Comparison of ENCODE assay signal across 15 mouse cellular contexts in the genomic region with DNA sequence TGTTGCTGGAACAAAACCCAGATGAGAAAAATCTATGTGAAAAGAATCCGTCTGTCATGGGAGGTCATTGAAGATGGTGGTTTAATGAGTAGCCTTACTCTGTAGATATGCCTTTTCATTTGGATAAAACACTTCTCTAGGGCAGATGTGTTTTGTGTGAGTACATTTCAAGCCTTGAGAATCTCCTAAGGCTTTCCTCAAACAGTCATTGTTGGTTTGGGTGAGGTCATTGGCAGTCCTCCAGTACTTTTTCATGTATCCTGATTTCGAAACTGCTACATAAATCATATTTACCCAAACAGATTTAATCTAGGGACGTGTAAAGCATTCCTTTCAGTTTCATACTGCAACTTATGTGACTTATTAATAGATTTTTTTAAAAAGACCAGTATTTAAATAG. TPM values are rescaled to one million over a fixed set of nuclear protein-coding genes. Genes with fewer than 3 reads are reported as not detected.
DNase-seq lines count a peak whose midpoint lies in the region; ATAC-seq and TF ChIP-seq lines count a peak whose summit lies in the region.
"Had no signal": no experiment of that assay in that cellular context is flagged by ENCODE, and none has a peak within 500 bp of the region (broad histone marks: within the 10 kb centered on the region; RNA-seq: fewer than 3 reads in every experiment).

No protein-coding gene starts in this region.

- H3K4me1 ChIP-seq in intestine, embryonic 16.5 days (ENCODE audit: control insufficient read depth, insufficient read depth, low read length): no peaks in the 10 kb centered on the region

- no peak; the same call in 1 of the 2 replicates for ATAC-seq in intestine, embryonic 16.5 days
- ATAC-seq: CD4-positive, CD25-positive, alpha-beta regulatory T cell, adult 4 months had no signal

- intact Hi-C loops in left cerebral cortex, adult 2 months (cut with DNase I): no loop called here

- no peaks in the 10 kb centered on the region for H3K27me3 ChIP-seq in intestine, embryonic 16.5 days (replicated peaks; ENCODE audit: control insufficient read depth, insufficient read depth, low read length)

- H3K9me3 ChIP-seq in intestine, embryonic 16.5 days (ENCODE audit: control insufficient read depth, low read length): no peaks in the 10 kb centered on the region

- peak; percentile 44 for DNase-seq in heart, adult 11 months
- no peak for DNase-seq in heart, adult 9 months (ENCODE audit: low spot score in 2 of 2)
- peak; percentile 13 to 32 for DNase-seq in urinary bladder, postnatal 36 days (ENCODE audit: low spot score in 2 of 2)
- DNase-seq in urinary bladder, postnatal 10 days (ENCODE audit: low spot score): no peak
- DNase-seq in lung, postnatal 14 days: peak; percentile 51
- no peak for DNase-seq in left cerebral cortex, adult 18-20 months (ENCODE audit: low spot score in 2 of 2)
- no peak for DNase-seq in left cerebral cortex, adult 2 months (ENCODE audit: extremely low spot score in 1 of 2, low spot score in 2 of 2)
- DNase-seq: cerebellum, adult 18-20 months; heart, adult 18-20 months; heart, postnatal 36 days; left cerebral cortex, postnatal 4 days; midbrain, embryonic 14.5 days had no signal

- TF ChIP-seq CTCF in left cerebral cortex, adult 2 months (IDR thresholded peaks at IDR 0.05): no peak

- 53% methylated on average over 3 of the region's 3 CpGs for WGBS in intestine, embryonic 16.5 days

- H3K4me3 ChIP-seq in left cerebral cortex, adult 2 months: no peak overlapping the region
- no peak overlapping the region for H3K4me3 ChIP-seq in intestine, embryonic 16.5 days (ENCODE audit: low read length)

- no peak overlapping the region for H3K27ac ChIP-seq in left cerebral cortex, adult 2 months
- no peak overlapping the region for H3K27ac ChIP-seq in intestine, embryonic 16.5 days (ENCODE audit: low read length)
- H3K27ac ChIP-seq: liver, embryonic 14.5 days had no signal

- H3K4me2 ChIP-seq in intestine, embryonic 16.5 days (ENCODE audit: low read depth, low read length): no peak overlapping the region

- no peak overlapping the region for H3K9ac ChIP-seq in intestine, embryonic 16.5 days (ENCODE audit: low read depth, low read length)
- H3K9ac ChIP-seq: liver, embryonic 14.5 days had no signal

- H3K36me3 ChIP-seq in intestine, embryonic 16.5 days (ENCODE audit: control insufficient read depth, insufficient read depth, low read length): no peaks in the 10 kb centered on the region

RNA-seq across cellular contexts. Expression of a gene that starts 24.3 kb away (rescaled TPM):
- total RNA-seq in left cerebral cortex, adult 18-20 months (2021): under 1 TPM; 0.35 to 0.37 TPM
- total RNA-seq in left cerebral cortex, adult 2 months (2021): 1 to 10 TPM; 1.1 to 1.3 TPM
- 31.9 and 33.0 TPM in 2 replicates for polyA plus RNA-seq in intestine, embryonic 16.5 days (2015; fragmentation: Nextera tagmentation; extraction: Ambion mirVana)

Comparison
In these comparisons a context has a peak if more than half of its experiments do, and no peak if none do; other contexts are left out.
1. DNase-seq: peak in heart, adult 11 months (single experiment), urinary bladder, postnatal 36 days (2 of 2) and lung, postnatal 14 days (single experiment); none in heart, adult 9 months (0 of 2), urinary bladder, postnatal 10 days (single experiment), left cerebral cortex, adult 18-20 months (0 of 2) and left cerebral cortex, adult 2 months (0 of 2).